Mouse (Mus musculus) kidney, adult 2 months (tissue): ENCODE data around the gene Tmem240.

Source experiments
- CTCF ChIP-seq: fragments of 200-500 bp; conservative IDR thresholded peaks from 2 replicates; pipeline ENCODE4 v1.5.1; 2011; ENCODE audit warnings: low read depth, mild to moderate bottlenecking, control low read depth, low read length, moderate library complexity, mixed read lengths; ENCODE audit not compliant: insufficient read depth, insufficient read length
- POLR2A ChIP-seq: fragments of 200-500 bp; IDR thresholded peaks from one replicate; pipeline ENCODE4 v1.6.1; 2011; ENCODE audit warnings: low read depth, low read length, control low read depth

- TF ChIP-seq CTCF = no peak
- TF ChIP-seq POLR2A = peak; percentile 59
Observed at GRCm38 (mm10) chr4:155760613-155761355, 26.2 kb downstream of the Tmem240 start, which contains the start of gene Atad3a.
